Mouse (Mus musculus) embryonic stem cell, embryonic (primary cell): Measurements from ENCODE around the gene Spdye4c.

Experiments
- CTCF ChIA-PET, 4 experiments: fragments of 300-600 bp in 2 of 4; fragments of 350-600 bp in 2 of 4; sonication (Branson Sonifier 250); formaldehyde crosslinking; loops; one replicate each; lab custom pipeline; 2022; ENCODE audit warnings: inconsistent platforms in 2 of 4; lab: Charles Lee
- POLR2A ChIA-PET, 4 experiments: fragments of 300-600 bp in 2 of 4; fragments of 350-600 bp in 2 of 4; sonication (Branson Sonifier 250); formaldehyde crosslinking; loops; one replicate each; lab custom pipeline; 2022; ENCODE audit warnings: antibody characterized with exemption in 4 of 4, inconsistent platforms in 1 of 4; lab: Charles Lee

Spdye4c gene

GRCm38 (mm10) chr2:128571001-128571400 is 20.0 kb upstream of the Spdye4c start:
- POLR2A ChIA-PET = interaction anchor here in 1 of 4 experiments (1.3 kb wide), 1 partner anchor 159 kb away, joined by 3 read pairs; no protein-coding TSS in a partner anchor

GRCm38 (mm10) chr2:128572726-128573624 is 18.0 kb upstream of the Spdye4c start:
- POLR2A ChIA-PET = interaction anchor here in 2 of 4 experiments (0.6 to 0.9 kb wide), 2 partner anchors 161 to 199 kb away, joined by 3 read pairs; no protein-coding TSS in a partner anchor
- CTCF ChIA-PET = interaction anchor here (0.5 to 1.9 kb wide), 33 partner anchors 10 to 1502 kb away, joined by 3 to 12 read pairs (median 3); partner anchors contain the start of gene Blvra (in 1 of the 4)

More at GRCm38 (mm10) chr2:128571001-128571400, 20.0 kb upstream of the Spdye4c start:
- CTCF ChIA-PET = interaction anchor here in 1 of 4 experiments (0.9 to 1.4 kb wide), 2 partner anchors 159 to 175 kb away, joined by 3 to 7 read pairs; no protein-coding TSS in a partner anchor

- ChIA-PET POLR2A (no interaction called here), CTCF (interaction anchor here in 1 of 4 experiments (1.3 kb wide), 1 partner anchor 10 kb away, joined by 3 read pairs; no protein-coding TSS in a partner anchor)
These were observed 8.1 kb upstream of the Spdye4c start for GRCm38 (mm10) chr2:128582881-128583280.

- CTCF ChIA-PET = no interaction called here
- POLR2A ChIA-PET = interaction anchor here in 1 of 4 experiments (0.6 to 1.3 kb wide), 4 partner anchors 23 to 695 kb away, joined by 3 read pairs; no protein-coding TSS in a partner anchor
These were observed 1.3 kb downstream of the Spdye4c start for GRCm38 (mm10) chr2:128592301-128592700.

- CTCF ChIA-PET = no interaction called here
These were observed 10.5 kb downstream of the Spdye4c start for GRCm38 (mm10) chr2:128601534-128601933.

GRCm38 (mm10) chr2:128609286-128609685 is 18.3 kb downstream of the Spdye4c start:
- ChIA-PET POLR2A (interaction anchor here in 1 of 4 experiments (0.8 to 1.4 kb wide), 2 partner anchors 14 to 19 kb away, joined by 3 read pairs; no protein-coding TSS in a partner anchor), CTCF (interaction anchor here in 1 of 4 experiments (0.8 kb wide), 1 partner anchor 32 kb away, joined by 3 read pairs; no protein-coding TSS in a partner anchor)

More at GRCm38 (mm10) chr2:128601534-128601933, 10.5 kb downstream of the Spdye4c start:
- POLR2A ChIA-PET = interaction anchor here in 1 of 4 experiments (1.8 kb wide), 1 partner anchor 17 kb away, joined by 5 read pairs; no protein-coding TSS in a partner anchor

GRCm38 (mm10) chr2:128611178-128611577 is 20.2 kb downstream of the Spdye4c start:
- ChIA-PET CTCF (interaction anchor here in 1 of 4 experiments (1.0 kb wide), 1 partner anchor 38 kb away, joined by 3 read pairs; no protein-coding TSS in a partner anchor), POLR2A (interaction anchor here in 1 of 4 experiments (0.9 kb wide), 1 partner anchor 9 kb away, joined by 3 read pairs; no protein-coding TSS in a partner anchor)

GRCm38 (mm10) chr2:128612275-128612674 is 21.3 kb downstream of the Spdye4c start:
- POLR2A ChIA-PET = interaction anchor here in 1 of 4 experiments (0.6 kb wide), 1 partner anchor 43 kb away, joined by 3 read pairs; no protein-coding TSS in a partner anchor

GRCm38 (mm10) chr2:128613365-128613764 is 22.4 kb downstream of the Spdye4c start:
- ChIA-PET CTCF (no interaction called here), POLR2A (interaction anchor here in 2 of 4 experiments (0.6 to 2.0 kb wide), 2 partner anchors 209 to 1722 kb away, joined by 3 to 4 read pairs; no protein-coding TSS in a partner anchor)

More at GRCm38 (mm10) chr2:128612275-128612674, 21.3 kb downstream of the Spdye4c start:
- CTCF ChIA-PET = no interaction called here

- POLR2A ChIA-PET = interaction anchor here in 1 of 4 experiments (1.1 to 2.0 kb wide), 3 partner anchors 71 to 207 kb away, joined by 3 to 4 read pairs (median 3); partner anchors contain the start of gene Anapc1
- CTCF ChIA-PET = no interaction called here
These were observed 24.4 kb downstream of the Spdye4c start for GRCm38 (mm10) chr2:128615366-128615765.

GRCm38 (mm10) chr2:128620578-128620977 is 29.6 kb downstream of the Spdye4c start:
- CTCF ChIA-PET = no interaction called here
- POLR2A ChIA-PET = interaction anchor here in 2 of 4 experiments (0.7 to 1.5 kb wide), 5 partner anchors 12 to 473 kb away, joined by 3 to 5 read pairs (median 4); no protein-coding TSS in a partner anchor
